Mouse (Mus musculus): Measurements from ENCODE around the gene Cdc42se1.

DNA sequence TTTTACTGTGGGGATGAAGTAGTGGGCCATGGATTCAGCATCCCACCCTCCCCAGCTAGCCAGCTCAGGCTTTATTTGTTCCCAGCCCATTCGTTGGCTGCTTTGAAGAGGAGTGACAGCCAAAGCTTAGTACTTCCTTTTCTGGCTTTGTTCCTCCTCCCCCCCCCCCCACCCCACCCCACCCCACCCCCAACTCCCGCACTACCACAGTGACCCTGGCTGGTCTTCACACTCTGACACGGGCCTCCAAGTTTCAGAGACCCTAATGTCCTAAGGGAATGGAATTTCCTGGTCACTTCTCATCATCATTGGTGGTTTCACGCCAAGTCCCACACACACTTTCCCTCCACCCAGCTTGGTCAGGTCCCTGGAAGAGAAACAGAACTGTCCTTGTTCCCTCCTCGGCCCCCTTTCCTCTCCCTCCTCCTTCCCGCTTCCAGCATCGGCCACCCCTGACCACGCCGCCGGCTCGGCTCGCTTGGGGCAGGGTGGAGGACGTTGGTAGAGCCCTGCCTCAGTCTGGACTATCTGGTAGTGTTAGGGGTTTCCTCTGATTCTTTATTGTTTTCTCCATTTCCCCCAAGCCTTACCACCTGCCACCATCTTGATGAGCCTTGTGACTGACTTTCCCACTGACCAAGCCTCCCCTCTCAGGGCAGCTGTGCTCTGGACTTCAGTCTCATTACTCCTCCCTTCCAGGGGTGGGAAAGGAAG lies 1.4 kb downstream of the Cdc42se1 start:
- TF ChIP-seq E2F4 (IDR thresholded peaks at IDR 0.05; ENCODE audit: insufficient replicate concordance, low read depth, low read length) (no peak), MAFK (IDR thresholded peaks at IDR 0.05; ENCODE audit: insufficient replicate concordance, low read length) (no peak), MAX (IDR thresholded peaks at IDR 0.05; ENCODE audit: low read length) (no peak), CTCF (conservative IDR thresholded peaks at IDR 0.05 in 1 of 2, IDR thresholded peaks at IDR 0.05 in 1 of 2; ENCODE audit: low read depth in 2 of 2, low read length in 2 of 2) (no peak), POLR2A (IDR thresholded peaks at IDR 0.05; ENCODE audit: low read depth, low read length) (peak; percentile 24; the same call in 1 of the 2 replicates), ZMIZ1 (IDR thresholded peaks at IDR 0.05; ENCODE audit: low read depth, low read length) (no peak), MXI1 (IDR thresholded peaks at IDR 0.05; ENCODE audit: low read depth, low read length) (no peak; the same call in 1 of the 2 replicates), NELFE (IDR thresholded peaks at IDR 0.05; ENCODE audit: low read depth, low read length) (peak; percentile 15; the same call in 1 of the 2 replicates), TCF12 (IDR thresholded peaks at IDR 0.05; ENCODE audit: low read depth, low read length) (peak; percentile 45; the same call in 1 of the 2 replicates), TBP (conservative IDR thresholded peaks at IDR 0.05; ENCODE audit: low read depth, low read length) (no peak), MYC (IDR thresholded peaks at IDR 0.05; ENCODE audit: low read depth, low read length) (no peak)
